Mouse (Mus musculus): Measurements from ENCODE around the gene Krtap4-1. TPM values are rescaled to one million over a fixed set of nuclear protein-coding genes. Genes with fewer than 3 reads are reported as not detected.

Gene Krtap4-1
- polyA plus RNA-seq, 1 experiment = not detected

- no peak within 1 kb of the TSS for H3K27ac ChIP-seq (ENCODE audit: control insufficient read depth, insufficient read depth, low read length)
- no peaks in the 10 kb centered on the region for H3K27me3 ChIP-seq (ENCODE audit: control insufficient read depth, insufficient read depth, low read length)
- TF ChIP-seq POLR2A (IDR thresholded peaks at IDR 0.05; ENCODE audit: control insufficient read depth, extremely low read depth, insufficient read depth, low read length, poor library complexity) = no peak
- TF ChIP-seq CTCF (IDR thresholded peaks at IDR 0.05; ENCODE audit: borderline replicate concordance, control insufficient read depth, extremely low read depth, insufficient read depth, low read length, poor library complexity) = no peak
- no peaks in the 10 kb centered on the region for H3K36me3 ChIP-seq (ENCODE audit: control insufficient read depth, insufficient read depth, low read length)
- 88% methylated on average over 6 of the region's 6 CpGs for WGBS
- no peak for DNase-seq
- no peak within 1 kb of the TSS for H3K4me3 ChIP-seq (ENCODE audit: control insufficient read depth, insufficient read depth, low read length)
- H3K4me1 ChIP-seq (replicated peaks; ENCODE audit: control insufficient read depth, insufficient read depth, low read length) = no peaks in the 10 kb centered on the region
Measured at GRCm38 (mm10) chr11:99590981-99591380, 37.1 kb downstream of the Krtap4-1 start, which contains the start of gene Krtap1-3. Gene Krtap1-3, minus strand, starts transcription at chr11:99591339.

GRCm38 (mm10) chr11:99585096-99585495 is 42.9 kb downstream of the Krtap4-1 start:
- Histone ChIP-seq H3K4me3 (ENCODE audit: control insufficient read depth, insufficient read depth, low read length) (no peak overlapping the region), H3K4me1 (replicated peaks; ENCODE audit: control insufficient read depth, insufficient read depth, low read length) (no peaks in the 10 kb centered on the region), H3K27me3 (ENCODE audit: control insufficient read depth, insufficient read depth, low read length) (no peaks in the 10 kb centered on the region), H3K27ac (ENCODE audit: control insufficient read depth, insufficient read depth, low read length) (no peak overlapping the region), H3K36me3 (ENCODE audit: control insufficient read depth, insufficient read depth, low read length) (no peaks in the 10 kb centered on the region)
- WGBS = 91% methylated on average over 7 of the region's 7 CpGs
- TF ChIP-seq CTCF (IDR thresholded peaks at IDR 0.05; ENCODE audit: borderline replicate concordance, control insufficient read depth, extremely low read depth, insufficient read depth, low read length, poor library complexity) (no peak), POLR2A (IDR thresholded peaks at IDR 0.05; ENCODE audit: control insufficient read depth, extremely low read depth, insufficient read depth, low read length, poor library complexity) (no peak)
- DNase-seq = no peak

- no peak for DNase-seq
- Histone ChIP-seq H3K27ac (ENCODE audit: control insufficient read depth, insufficient read depth, low read length) (no peak within 1 kb of the TSS), H3K4me1 (replicated peaks; ENCODE audit: control insufficient read depth, insufficient read depth, low read length) (no peaks in the 10 kb centered on the region), H3K27me3 (ENCODE audit: control insufficient read depth, insufficient read depth, low read length) (no peaks in the 10 kb centered on the region), H3K36me3 (ENCODE audit: control insufficient read depth, insufficient read depth, low read length) (no peaks in the 10 kb centered on the region), H3K4me3 (ENCODE audit: control insufficient read depth, insufficient read depth, low read length) (no peak within 1 kb of the TSS)
- WGBS = 85% methylated on average over 5 of the region's 5 CpGs
- TF ChIP-seq CTCF (IDR thresholded peaks at IDR 0.05; ENCODE audit: borderline replicate concordance, control insufficient read depth, extremely low read depth, insufficient read depth, low read length, poor library complexity) (no peak), POLR2A (IDR thresholded peaks at IDR 0.05; ENCODE audit: control insufficient read depth, extremely low read depth, insufficient read depth, low read length, poor library complexity) (no peak)
Measured at GRCm38 (mm10) chr11:99583245-99583704, 44.8 kb downstream of the Krtap4-1 start, which contains the start of gene Krtap1-4. Gene Krtap1-4, minus strand, starts transcription at chr11:99583654.

GRCm38 (mm10) chr11:99581564-99581963 is 46.5 kb downstream of the Krtap4-1 start:
- Histone ChIP-seq H3K4me3 (ENCODE audit: control insufficient read depth, insufficient read depth, low read length) (no peak overlapping the region), H3K27ac (ENCODE audit: control insufficient read depth, insufficient read depth, low read length) (no peak overlapping the region), H3K36me3 (ENCODE audit: control insufficient read depth, insufficient read depth, low read length) (no peaks in the 10 kb centered on the region), H3K4me1 (replicated peaks; ENCODE audit: control insufficient read depth, insufficient read depth, low read length) (no peaks in the 10 kb centered on the region), H3K27me3 (ENCODE audit: control insufficient read depth, insufficient read depth, low read length) (no peaks in the 10 kb centered on the region)
- TF ChIP-seq CTCF (IDR thresholded peaks at IDR 0.05; ENCODE audit: borderline replicate concordance, control insufficient read depth, extremely low read depth, insufficient read depth, low read length, poor library complexity) = no peak
- TF ChIP-seq POLR2A (IDR thresholded peaks at IDR 0.05; ENCODE audit: control insufficient read depth, extremely low read depth, insufficient read depth, low read length, poor library complexity) = no peak
- no peak for DNase-seq
- 92% methylated on average over 6 of the region's 6 CpGs for WGBS

- Histone ChIP-seq H3K4me3 (ENCODE audit: control insufficient read depth, insufficient read depth, low read length) (no peak overlapping the region), H3K4me1 (replicated peaks; ENCODE audit: control insufficient read depth, insufficient read depth, low read length) (no peaks in the 10 kb centered on the region), H3K36me3 (ENCODE audit: control insufficient read depth, insufficient read depth, low read length) (no peaks in the 10 kb centered on the region), H3K27me3 (ENCODE audit: control insufficient read depth, insufficient read depth, low read length) (no peaks in the 10 kb centered on the region), H3K27ac (ENCODE audit: control insufficient read depth, insufficient read depth, low read length) (no peak overlapping the region)
- WGBS = 96% methylated on average over 5 of the region's 5 CpGs
- TF ChIP-seq POLR2A (IDR thresholded peaks at IDR 0.05; ENCODE audit: control insufficient read depth, extremely low read depth, insufficient read depth, low read length, poor library complexity) (no peak), CTCF (IDR thresholded peaks at IDR 0.05; ENCODE audit: borderline replicate concordance, control insufficient read depth, extremely low read depth, insufficient read depth, low read length, poor library complexity) (no peak)
- DNase-seq = no peak
Measured at GRCm38 (mm10) chr11:99581051-99581450, 47.0 kb downstream of the Krtap4-1 start.

- Histone ChIP-seq H3K36me3 (ENCODE audit: control insufficient read depth, insufficient read depth, low read length) (no peaks in the 10 kb centered on the region), H3K27ac (ENCODE audit: control insufficient read depth, insufficient read depth, low read length) (no peak within 1 kb of the TSS), H3K4me1 (replicated peaks; ENCODE audit: control insufficient read depth, insufficient read depth, low read length) (no peaks in the 10 kb centered on the region), H3K4me3 (ENCODE audit: control insufficient read depth, insufficient read depth, low read length) (no peak within 1 kb of the TSS), H3K27me3 (ENCODE audit: control insufficient read depth, insufficient read depth, low read length) (no peaks in the 10 kb centered on the region)
- no peak for TF ChIP-seq CTCF (IDR thresholded peaks at IDR 0.05; ENCODE audit: borderline replicate concordance, control insufficient read depth, extremely low read depth, insufficient read depth, low read length, poor library complexity)
- no peak for TF ChIP-seq POLR2A (IDR thresholded peaks at IDR 0.05; ENCODE audit: control insufficient read depth, extremely low read depth, insufficient read depth, low read length, poor library complexity)
- no peak for DNase-seq
- WGBS = 87% methylated on average over 6 of the region's 6 CpGs
Measured at GRCm38 (mm10) chr11:99580636-99581035, 47.4 kb downstream of the Krtap4-1 start, which contains the start of gene Krtap1-5. Gene Krtap1-5, minus strand, starts transcription at chr11:99581016.

Other genes starting within 250 kb of the Krtap4-1 start
- gene Krt10, start 238.9 kb downstream of the Krtap4-1 start, polyA plus RNA-seq (2012; rRNA removed) = 4.9 and 6.4 TPM in 2 replicates
- 0.27 and 0.34 TPM in 2 replicates for gene Krt12, start 206.0 kb downstream of the Krtap4-1 start, polyA plus RNA-seq (2012; rRNA removed)
- gene Krt20, start 190.1 kb downstream of the Krtap4-1 start, polyA plus RNA-seq (2012; rRNA removed) = 0.65 and 1.0 TPM in 2 replicates
- gene Krt23, start 135.1 kb downstream of the Krtap4-1 start, polyA plus RNA-seq (2012; rRNA removed) = 1.5 and 1.7 TPM in 2 replicates
- 0.11 TPM in 1 of 2 replicates, not detected in the other for gene Krt39, start 106.9 kb downstream of the Krtap4-1 start, polyA plus RNA-seq (2012; rRNA removed)
- gene Krt40, start 85.1 kb downstream of the Krtap4-1 start, polyA plus RNA-seq (2012; rRNA removed) = 0.09 TPM in 1 of 2 replicates, not detected in the other
- gene Krtap3-3, start 77.4 kb downstream of the Krtap4-1 start, polyA plus RNA-seq (2012; rRNA removed) = 0.46 and 0.66 TPM in 2 replicates
- 0.15 and 0.19 TPM in 2 replicates for gene Krtap3-2, start 71.4 kb downstream of the Krtap4-1 start, polyA plus RNA-seq (2012; rRNA removed)
- gene Gm11939, start 68.8 kb downstream of the Krtap4-1 start, polyA plus RNA-seq (2012; rRNA removed) = not detected in 2 replicates
- gene Krtap3-1, start 61.6 kb downstream of the Krtap4-1 start, polyA plus RNA-seq (2012; rRNA removed) = 0.43 and 0.81 TPM in 2 replicates
- gene Krtap1-5, start 47.2 kb downstream of the Krtap4-1 start, polyA plus RNA-seq (2012; rRNA removed) = not detected in 2 replicates
- gene Krtap1-4, start 44.6 kb downstream of the Krtap4-1 start, polyA plus RNA-seq (2012; rRNA removed) = not detected in 2 replicates
- not detected in 2 replicates for gene Krtap1-3, start 36.9 kb downstream of the Krtap4-1 start, polyA plus RNA-seq (2012; rRNA removed)
- not detected in 2 replicates for gene Krtap9-3, start 30.1 kb downstream of the Krtap4-1 start, polyA plus RNA-seq (2012; rRNA removed)
- gene Gm11938, start 24.9 kb downstream of the Krtap4-1 start, polyA plus RNA-seq (2012; rRNA removed) = 0.33 TPM in 1 of 2 replicates, not detected in the other
- gene Gm11937, start 18.0 kb downstream of the Krtap4-1 start, polyA plus RNA-seq (2012; rRNA removed) = not detected in 2 replicates
- gene Krtap2-4, start 13.4 kb downstream of the Krtap4-1 start, polyA plus RNA-seq (2012; rRNA removed) = 0.22 and 0.37 TPM in 2 replicates
- not detected in 2 replicates for gene Gm11562, start 7.8 kb downstream of the Krtap4-1 start, polyA plus RNA-seq (2012; rRNA removed)
- gene Krtap4-2, start 6.8 kb upstream of the Krtap4-1 start, polyA plus RNA-seq (2012; rRNA removed) = not detected in 2 replicates
- not detected in 2 replicates for gene Krtap4-7, start 15.9 kb upstream of the Krtap4-1 start, polyA plus RNA-seq (2012; rRNA removed)
- gene Gm11555, start 22.0 kb upstream of the Krtap4-1 start, polyA plus RNA-seq (2012; rRNA removed) = not detected in 2 replicates
- not detected in 2 replicates for gene Gm11563, start 30.7 kb upstream of the Krtap4-1 start, polyA plus RNA-seq (2012; rRNA removed)
- not detected in 2 replicates for gene Krtap4-6, start 37.7 kb upstream of the Krtap4-1 start, polyA plus RNA-seq (2012; rRNA removed)
- not detected in 2 replicates for gene Gm14190, start 62.5 kb upstream of the Krtap4-1 start, polyA plus RNA-seq (2012; rRNA removed)
- gene Gm14180, start 106.1 kb upstream of the Krtap4-1 start, polyA plus RNA-seq (2012; rRNA removed) = not detected in 2 replicates
- not detected in 2 replicates for gene Gm11595, start 144.7 kb upstream of the Krtap4-1 start, polyA plus RNA-seq (2012; rRNA removed)
- gene Krtap4-8, start 152.5 kb upstream of the Krtap4-1 start, polyA plus RNA-seq (2012; rRNA removed) = not detected in 2 replicates
- 0.17 TPM in 1 of 2 replicates, not detected in the other for gene Krtap4-9, start 157.0 kb upstream of the Krtap4-1 start, polyA plus RNA-seq (2012; rRNA removed)
- gene Gm11596, start 165.2 kb upstream of the Krtap4-1 start, polyA plus RNA-seq (2012; rRNA removed) = not detected in 2 replicates
- not detected in 2 replicates for gene Gm11569, start 170.7 kb upstream of the Krtap4-1 start, polyA plus RNA-seq (2012; rRNA removed)
- not detected in 2 replicates for gene Gm11554, start 176.2 kb upstream of the Krtap4-1 start, polyA plus RNA-seq (2012; rRNA removed)
- not detected in 2 replicates for gene Krtap4-13, start 181.7 kb upstream of the Krtap4-1 start, polyA plus RNA-seq (2012; rRNA removed)
- gene Gm11564, start 187.4 kb upstream of the Krtap4-1 start, polyA plus RNA-seq (2012; rRNA removed) = not detected in 2 replicates
- not detected in 2 replicates for gene 2300003K06Rik, start 209.8 kb upstream of the Krtap4-1 start, polyA plus RNA-seq (2012; rRNA removed)
- gene Krtap4-16, start 223.4 kb upstream of the Krtap4-1 start, polyA plus RNA-seq (2012; rRNA removed) = 0.28 TPM in 1 of 2 replicates, not detected in the other
- gene Gm11568, start 229.7 kb upstream of the Krtap4-1 start, polyA plus RNA-seq (2012; rRNA removed) = not detected in 2 replicates
- 0.31 TPM in 1 of 2 replicates, not detected in the other for gene Gm11559, start 236.2 kb upstream of the Krtap4-1 start, polyA plus RNA-seq (2012; rRNA removed)
- gene Krtap9-1, start 245.2 kb upstream of the Krtap4-1 start, polyA plus RNA-seq (2012; rRNA removed) = not detected in 2 replicates

Data from thymus, adult 2 months (tissue).